Mouse (Mus musculus): Measurements from ENCODE around the gene Nmbr.

DNA sequence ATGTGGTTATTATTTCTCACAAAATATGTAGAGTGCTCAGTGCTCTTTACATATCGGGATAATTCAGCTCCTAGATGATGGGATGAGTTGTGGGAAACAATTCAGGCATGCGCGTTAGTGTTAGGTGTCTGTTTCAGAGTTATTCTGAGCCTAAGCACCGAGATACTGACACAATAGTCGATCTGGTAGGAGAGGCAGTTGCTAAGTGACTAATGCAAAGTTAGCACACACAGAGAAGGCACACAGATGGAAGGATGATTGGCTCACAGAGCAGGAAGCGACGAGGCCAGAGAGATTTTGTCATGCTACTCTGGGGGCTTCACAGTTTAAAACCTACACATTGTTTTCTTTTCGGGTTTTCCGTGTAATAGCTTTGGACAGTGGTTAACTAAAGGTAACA lies 20.3 kb downstream of the Nmbr start:
- no peak for TF ChIP-seq POU5F1 (IDR thresholded peaks at IDR 0.05; ENCODE audit: borderline replicate concordance, low read length)
- no peak for TF ChIP-seq CTCF (conservative IDR thresholded peaks at IDR 0.05; ENCODE audit: low read length)
- TF ChIP-seq NANOG (IDR thresholded peaks at IDR 0.05; ENCODE audit: borderline replicate concordance, low read length): no peak

Data from E14TG2a.4 (cell line).